Mouse (Mus musculus) liver, embryonic 16.5 days (tissue): ENCODE data around the gene Itfg2. TPM values are rescaled to one million over a fixed set of nuclear protein-coding genes. Genes with fewer than 3 reads are reported as not detected.

ENCODE experiments used
- ATAC-seq: fragments of 200-750 bp; cut with Nextera tagmentation; 2 replicates; pipeline ENCODE4 v1.8.0; 2017; ENCODE audit warnings: low read depth, mild to moderate bottlenecking, moderate number of reproducible peaks, moderate library complexity
- H3K27ac ChIP-seq: fragments of 300-500 bp; sonication (generic); 2 replicates; pipeline ENCODE4 v1.5.1; 2014; ENCODE audit warnings: mild to moderate bottlenecking, low read length
- H3K27me3 ChIP-seq: fragments of 300-500 bp; sonication (generic); 2 replicates; pipeline ENCODE4 v1.6.1; 2014; ENCODE audit warnings: low read depth, low read length, mixed read lengths; ENCODE audit not compliant: control insufficient read depth, insufficient read depth
- H3K36me3 ChIP-seq: fragments of 300-500 bp; sonication (generic); 2 replicates; pipeline ENCODE4 v1.6.1; 2014; ENCODE audit warnings: mild to moderate bottlenecking; ENCODE audit not compliant: control insufficient read depth, insufficient read depth
- H3K4me1 ChIP-seq: fragments of 300-500 bp; sonication (generic); 2 replicates; pipeline ENCODE4 v1.6.1; 2014; ENCODE audit warnings: low read depth, low read length, mixed read lengths; ENCODE audit not compliant: control insufficient read depth
- H3K4me2 ChIP-seq: fragments of 300-500 bp; sonication (generic); 2 replicates; pipeline ENCODE4 v1.6.1; 2014; ENCODE audit warnings: low read depth, low read length, mixed read lengths
- H3K4me3 ChIP-seq: fragments of 300-500 bp; sonication (generic); 2 replicates; pipeline ENCODE4 v1.5.1; 2014; ENCODE audit warnings: low read depth, mild to moderate bottlenecking, low read length
- H3K9ac ChIP-seq: fragments of 300-500 bp; sonication (generic); 2 replicates; pipeline ENCODE4 v1.6.1; 2014; ENCODE audit warnings: low read depth, low read length
- H3K9me3 ChIP-seq: fragments of 300-500 bp; sonication (generic); replicated peaks from 2 replicates; pipeline ENCODE4 v1.6.1; 2016; ENCODE audit warnings: low read length; ENCODE audit not compliant: control insufficient read depth
- WGBS: fragments of 180-500 bp; shearing (Covaris S2); extraction: QIAGEN DNeasy Blood & Tissue Kit; methylation state at CpG from one replicate; pipeline ENCODE4 v1.1.7; 2014; ENCODE audit not compliant: insufficient replicate concordance; 5-methylcytosine and 5-hydroxymethylcytosine counted together
- polyA plus RNA-seq: library from polyadenylated mRNA; unstranded; fragments of >200 nt; fragmentation: Nextera tagmentation; extraction: Ambion mirVana; gene quantifications from 2 replicates; pipeline ENCODE4 v1.2.1, GENCODE M21; 2015

Itfg2 gene
- 10.5 and 11.9 TPM in 2 replicates for polyA plus RNA-seq

GRCm38 (mm10) chr6:128424269-128425019, at the start of gene Itfg2:
Gene Itfg2 (minus strand): TSS chr6:128424931.
- WGBS, result under 1% methylated on average over 42 of the region's 42 CpGs
- Histone ChIP-seq H3K27me3 (no peaks in the 10 kb centered on the region), H3K9me3 (no peaks in the 10 kb centered on the region), H3K4me2 (peak within 1 kb of the TSS; percentile 74), H3K27ac (peak within 1 kb of the TSS; percentile 80), H3K36me3 (peaks cover 6% of the 10 kb centered on the region; the same call in 1 of the 2 replicates), H3K4me1 (peaks cover 5% of the 10 kb centered on the region), H3K9ac (peak within 1 kb of the TSS; percentile 79), H3K4me3 (peak within 1 kb of the TSS; percentile 86)
- peak; percentile 94 for ATAC-seq

GRCm38 (mm10) chr6:128474112-128474511, 49.4 kb upstream of the Itfg2 start:
- no peaks in the 10 kb centered on the region for H3K27me3 ChIP-seq
- no peaks in the 10 kb centered on the region for H3K36me3 ChIP-seq
- no peaks in the 10 kb centered on the region for H3K9me3 ChIP-seq
- no peak overlapping the region for H3K4me2 ChIP-seq
- no peaks in the 10 kb centered on the region for H3K4me1 ChIP-seq
- no peak overlapping the region for H3K4me3 ChIP-seq
- H3K9ac ChIP-seq, result no peak overlapping the region
- H3K27ac ChIP-seq, result no peak overlapping the region
- WGBS, result 57% methylated on average over 6 of the region's 6 CpGs
- no peak for ATAC-seq

GRCm38 (mm10) chr6:128469451-128469850, 44.7 kb upstream of the Itfg2 start:
- 4% methylated on average over 12 of the region's 12 CpGs for WGBS
- Histone ChIP-seq H3K4me3 (no peak overlapping the region), H3K36me3 (no peaks in the 10 kb centered on the region), H3K4me2 (no peak overlapping the region), H3K27ac (no peak overlapping the region), H3K27me3 (no peaks in the 10 kb centered on the region), H3K9ac (no peak overlapping the region), H3K9me3 (no peaks in the 10 kb centered on the region), H3K4me1 (peaks cover 16% of the 10 kb centered on the region)
- ATAC-seq, result no peak

GRCm38 (mm10) chr6:128467298-128467697, 42.6 kb upstream of the Itfg2 start:
- Histone ChIP-seq H3K27ac (no peak overlapping the region), H3K4me2 (no peak overlapping the region), H3K9me3 (no peaks in the 10 kb centered on the region), H3K4me1 (peaks cover 16% of the 10 kb centered on the region), H3K9ac (no peak overlapping the region), H3K27me3 (no peaks in the 10 kb centered on the region), H3K36me3 (no peaks in the 10 kb centered on the region), H3K4me3 (no peak overlapping the region)
- 36% methylated on average over 2 of the region's 2 CpGs for WGBS
- no peak for ATAC-seq

- Histone ChIP-seq H3K27ac (no peak overlapping the region), H3K9me3 (no peaks in the 10 kb centered on the region), H3K4me3 (no peak overlapping the region), H3K4me2 (no peak overlapping the region), H3K4me1 (peaks cover 16% of the 10 kb centered on the region), H3K27me3 (no peaks in the 10 kb centered on the region), H3K36me3 (no peaks in the 10 kb centered on the region), H3K9ac (no peak overlapping the region)
- WGBS, result 27% methylated on average over 3 of the region's 3 CpGs
- peak; percentile 66 for ATAC-seq
Measured at GRCm38 (mm10) chr6:128466563-128466962, 41.8 kb upstream of the Itfg2 start.

DNA sequence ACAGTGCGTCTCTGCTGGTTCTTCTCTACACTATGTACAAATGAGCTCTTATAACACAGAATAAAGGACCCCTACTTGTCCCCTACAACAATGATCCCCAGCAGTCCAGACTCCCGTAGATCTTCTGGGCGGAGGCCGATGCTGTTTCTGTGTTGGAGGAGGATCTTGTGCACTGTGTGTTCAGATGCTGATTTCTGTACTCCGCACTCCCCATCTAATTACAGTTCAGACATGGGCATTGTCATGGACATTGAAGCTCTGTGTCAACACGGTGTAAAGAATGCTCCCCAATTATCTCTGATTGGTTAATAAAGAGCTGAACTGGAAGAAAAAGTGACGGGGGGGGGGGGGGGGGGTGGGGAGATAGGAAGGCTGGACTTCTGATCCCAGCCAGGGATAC, 41.3 kb upstream of the Itfg2 start:
- no peaks in the 10 kb centered on the region for H3K27me3 ChIP-seq
- H3K9me3 ChIP-seq, result no peaks in the 10 kb centered on the region
- no peak for ATAC-seq
- no peak overlapping the region for H3K27ac ChIP-seq
- H3K4me1 ChIP-seq, result peaks cover 16% of the 10 kb centered on the region
- 58% methylated on average over 7 of the region's 7 CpGs for WGBS
- no peak overlapping the region for H3K9ac ChIP-seq
- no peak overlapping the region for H3K4me3 ChIP-seq
- no peak overlapping the region for H3K4me2 ChIP-seq
- no peaks in the 10 kb centered on the region for H3K36me3 ChIP-seq

DNA sequence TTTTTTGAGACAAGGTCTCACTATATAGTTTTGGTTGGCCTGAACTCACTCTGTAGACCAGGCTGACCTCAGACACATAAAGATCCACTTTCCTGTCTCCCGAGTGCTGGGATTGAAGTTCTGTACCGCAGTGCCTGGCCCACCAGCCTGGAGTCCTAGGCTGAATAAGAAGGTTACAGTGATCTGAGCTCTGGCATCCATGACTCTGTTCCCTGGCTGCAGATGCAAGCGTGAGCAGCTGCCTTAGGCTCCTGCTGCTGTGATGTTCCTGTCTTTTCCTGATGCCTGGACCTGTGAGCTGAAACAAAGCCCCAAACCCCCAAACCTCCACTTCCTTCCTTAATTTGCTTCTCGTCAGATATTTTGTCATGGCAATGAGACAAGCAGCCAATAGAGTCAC, 40.3 kb upstream of the Itfg2 start:
- Histone ChIP-seq H3K9ac (no peak overlapping the region), H3K27ac (no peak overlapping the region)
- 55% methylated on average over 4 of the region's 4 CpGs for WGBS

DNA sequence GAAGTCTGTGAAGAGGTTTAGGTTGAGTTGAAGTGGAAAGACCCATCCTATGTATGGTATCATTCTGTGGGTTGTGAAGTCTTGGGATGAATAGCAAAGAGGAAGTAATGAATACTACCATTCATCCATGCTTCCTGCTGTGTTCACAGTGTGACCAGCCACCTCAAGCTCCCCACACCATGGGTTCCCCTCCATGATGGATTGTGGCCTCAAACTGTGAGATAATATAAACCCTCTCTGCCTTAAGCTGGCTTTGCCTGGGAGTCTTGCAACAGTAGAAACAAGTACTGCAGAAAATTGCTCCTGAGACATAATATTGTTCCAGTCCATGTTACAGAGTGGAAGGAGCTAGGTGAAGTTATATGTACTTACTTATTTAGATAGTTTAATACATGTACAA, 36.9 kb upstream of the Itfg2 start:
- Histone ChIP-seq H3K9me3 (no peaks in the 10 kb centered on the region), H3K4me2 (no peak overlapping the region), H3K4me1 (peaks cover 7% of the 10 kb centered on the region), H3K27me3 (no peaks in the 10 kb centered on the region), H3K9ac (no peak overlapping the region), H3K4me3 (no peak overlapping the region), H3K27ac (no peak overlapping the region), H3K36me3 (no peaks in the 10 kb centered on the region)
- ATAC-seq, result no peak

More for the DNA sequence above, 40.3 kb upstream of the Itfg2 start:
- peaks cover 16% of the 10 kb centered on the region for H3K4me1 ChIP-seq
- H3K4me3 ChIP-seq, result no peak overlapping the region
- H3K36me3 ChIP-seq, result no peaks in the 10 kb centered on the region
- no peaks in the 10 kb centered on the region for H3K27me3 ChIP-seq
- ATAC-seq, result no peak
- no peak overlapping the region for H3K4me2 ChIP-seq
- no peaks in the 10 kb centered on the region for H3K9me3 ChIP-seq

- ATAC-seq, result no peak
- Histone ChIP-seq H3K27ac (no peak overlapping the region), H3K27me3 (no peaks in the 10 kb centered on the region), H3K9ac (no peak overlapping the region), H3K4me3 (no peak overlapping the region), H3K9me3 (no peaks in the 10 kb centered on the region), H3K36me3 (no peaks in the 10 kb centered on the region), H3K4me2 (no peak overlapping the region), H3K4me1 (peaks cover 2% of the 10 kb centered on the region)
- WGBS, result 69% methylated on average over 14 of the region's 14 CpGs
Measured at GRCm38 (mm10) chr6:128460729-128461503, 36.2 kb upstream of the Itfg2 start.
